Mouse (Mus musculus) CH12.LX (cell line): ENCODE results near the gene Oit3. TPM values are rescaled to one million over a fixed set of nuclear protein-coding genes. Genes with fewer than 3 reads are reported as not detected.

ENCODE experiments used
- DNase-seq: peaks from one replicate; pipeline ENCODE4 v3.0.0-alpha.2; 2013; ENCODE audit errors: extremely low read depth
- H3K27ac ChIP-seq: 2 replicates; pipeline ENCODE4 v1.5.1; 2012; ENCODE audit warnings: low read depth, mild to moderate bottlenecking, control low read depth, moderate library complexity; ENCODE audit not compliant: insufficient read depth
- H3K27me3 ChIP-seq: replicated peaks from 2 replicates; pipeline ENCODE3; 2012; ENCODE audit warnings: inconsistent platforms
- H3K36me3 ChIP-seq, 2 experiments: replicated peaks in 1 of 2; 2 replicates each; pipeline versions ENCODE3 to v1.6.1; 2012; ENCODE audit warnings: inconsistent platforms in 1 of 2, low read length in 1 of 2, mild to moderate bottlenecking in 1 of 2, mixed read lengths in 1 of 2, moderate library complexity in 1 of 2; ENCODE audit not compliant: control insufficient read depth in 1 of 2, insufficient read depth in 1 of 2
- H3K4me1 ChIP-seq, 2 experiments: 2 replicates each; pipeline ENCODE4 v1.6.1; 2012; ENCODE audit warnings: inconsistent platforms in 1 of 2, moderate library complexity in 1 of 2; ENCODE audit not compliant: insufficient read depth in 2 of 2, control insufficient read depth in 1 of 2
- H3K4me2 ChIP-seq: 2 replicates; pipeline ENCODE4 v1.6.1; 2012; ENCODE audit warnings: low read depth, mild to moderate bottlenecking, control low read depth; ENCODE audit not compliant: poor library complexity, insufficient read depth, severe bottlenecking
- H3K4me3 ChIP-seq, 3 experiments: fragments of 150-350 bp in 1 of 3; sonication (generic) in 1 of 3; replicated peaks in 1 of 3; 2 replicates each; pipeline versions ENCODE3 to v1.5.1; 2011 to 2012; ENCODE audit warnings: low read depth in 2 of 3, low read length in 2 of 3, mild to moderate bottlenecking in 2 of 3, moderate library complexity in 2 of 3, control low read depth in 1 of 3, improper control_type of control experiment in 1 of 3, inconsistent platforms in 1 of 3, mixed read lengths in 1 of 3; ENCODE audit not compliant: poor library complexity in 1 of 3
- H3K79me2 ChIP-seq: replicated peaks from 2 replicates; pipeline ENCODE4 v1.6.1; 2012; ENCODE audit warnings: mild to moderate bottlenecking, moderate library complexity; ENCODE audit not compliant: control insufficient read depth, poor library complexity, insufficient read depth, severe bottlenecking; ENCODE audit errors: extremely low read depth
- H3K9ac ChIP-seq: 2 replicates; pipeline ENCODE4 v1.6.1; 2012; ENCODE audit warnings: low read depth, mild to moderate bottlenecking, control low read depth, moderate library complexity; ENCODE audit not compliant: insufficient read depth
- H3K9me3 ChIP-seq: replicated peaks from 2 replicates; pipeline ENCODE3; 2012; ENCODE audit warnings: low read length, inconsistent platforms, mixed read lengths
- BHLHE40 ChIP-seq: IDR thresholded peaks from 2 replicates; pipeline ENCODE4 v1.6.1; 2011; ENCODE audit warnings: mild to moderate bottlenecking, low read depth, low read length, improper control_type of control experiment
- CHD2 ChIP-seq: IDR thresholded peaks from 2 replicates; pipeline ENCODE4 v1.6.1; 2011; ENCODE audit warnings: low read length, improper control_type of control experiment
- E2F4 ChIP-seq: IDR thresholded peaks from 2 replicates; pipeline ENCODE4 v1.6.1; 2011; ENCODE audit warnings: low read depth, low read length, improper control_type of control experiment; ENCODE audit not compliant: insufficient replicate concordance
- GABPA ChIP-seq: IDR thresholded peaks from 2 replicates; pipeline ENCODE4 v1.6.1; 2012; ENCODE audit warnings: low read depth, low read length, improper control_type of control experiment, inconsistent platforms; ENCODE audit not compliant: insufficient replicate concordance
- IRF4 ChIP-seq: IDR thresholded peaks from 2 replicates; pipeline ENCODE4 v1.6.1; 2014; ENCODE audit warnings: low read depth, mild to moderate bottlenecking, inconsistent platforms, low read length, improper control_type of control experiment
- JUN ChIP-seq: IDR thresholded peaks from 2 replicates; pipeline ENCODE4 v1.6.1; 2011; ENCODE audit warnings: low read depth, mild to moderate bottlenecking, low read length, improper control_type of control experiment, moderate library complexity; ENCODE audit not compliant: insufficient read depth
- KAT2A ChIP-seq: IDR thresholded peaks from 2 replicates; pipeline ENCODE4 v1.6.1; 2012; ENCODE audit warnings: low read length, improper control_type of control experiment, inconsistent platforms; ENCODE audit not compliant: insufficient replicate concordance
- MAZ ChIP-seq: IDR thresholded peaks from 2 replicates; pipeline ENCODE4 v1.6.1; 2012; ENCODE audit warnings: low read depth, mild to moderate bottlenecking, inconsistent platforms, low read length, improper control_type of control experiment, moderate library complexity
- MEF2A ChIP-seq: IDR thresholded peaks from 2 replicates; pipeline ENCODE4 v1.6.1; 2014; ENCODE audit warnings: low read depth, mild to moderate bottlenecking, inconsistent platforms, low read length, improper control_type of control experiment, borderline replicate concordance
- MXI1 ChIP-seq: IDR thresholded peaks from 2 replicates; pipeline ENCODE4 v1.6.1; 2011; ENCODE audit warnings: mild to moderate bottlenecking, low read depth, low read length, improper control_type of control experiment
- PAX5 ChIP-seq: IDR thresholded peaks from 2 replicates; pipeline ENCODE4 v1.6.1; 2012; ENCODE audit warnings: low read length, inconsistent platforms, mixed read lengths
- POLR2AphosphoS2 ChIP-seq: IDR thresholded peaks from 2 replicates; pipeline ENCODE4 v1.6.1; 2011; ENCODE audit warnings: low read depth, low read length, improper control_type of control experiment
- RAD21 ChIP-seq: IDR thresholded peaks from 2 replicates; pipeline ENCODE4 v1.6.1; 2011; ENCODE audit warnings: low read depth, mild to moderate bottlenecking, low read length, improper control_type of control experiment, moderate library complexity
- SMC3 ChIP-seq: IDR thresholded peaks from 2 replicates; pipeline ENCODE4 v1.6.1; 2011; ENCODE audit warnings: low read depth, low read length, improper control_type of control experiment
- TBP ChIP-seq: conservative IDR thresholded peaks from 2 replicates; pipeline ENCODE4 v1.6.1; 2011; ENCODE audit warnings: low read depth, low read length, improper control_type of control experiment
- TCF12 ChIP-seq: IDR thresholded peaks from 2 replicates; pipeline ENCODE4 v1.6.1; 2014; ENCODE audit warnings: low read depth, mild to moderate bottlenecking, inconsistent platforms, low read length, improper control_type of control experiment
- USF2 ChIP-seq: conservative IDR thresholded peaks from 2 replicates; pipeline ENCODE4 v1.6.1; 2011; ENCODE audit warnings: low read depth, low read length, improper control_type of control experiment
- ZNF384 ChIP-seq: IDR thresholded peaks from 2 replicates; pipeline ENCODE4 v1.6.1; 2012; ENCODE audit warnings: low read depth, low read length, improper control_type of control experiment, inconsistent platforms
- dilution Hi-C: fragments of 300-500 bp; cut with MboI; formaldehyde crosslinking; loops from 2 replicates; pipeline ENCODE4 v1.14.3; 2020; ENCODE audit warnings: low sequenced_read_pairs; ENCODE audit not compliant: extremely low pct_unique_long_range_greater_than_20kb, extremely low pct_ligation_motif_present
- in situ Hi-C: fragments of 300-500 bp; cut with MboI; formaldehyde crosslinking; loops from 3 replicates; pipeline ENCODE4 v1.14.3; 2019; ENCODE audit warnings: low sequenced_read_pairs, low pct_ligation_motif_present, low pct_unique_long_range_greater_than_20kb, mixed read lengths
- polyA plus RNA-seq: library from polyadenylated mRNA; unstranded; fragments of >175 nt; gene quantifications from 2 replicates; pipeline ENCODE4 v1.2.1, GENCODE M21; 2012; ENCODE audit warnings: low read depth; ENCODE audit not compliant: insufficient read length
- total RNA-seq, 2 experiments: library from RNA; depleted of rRNA; stranded (reverse); fragments of 300-350 nt in 1 of 2; fragments of >200 nt in 1 of 2; gene quantifications; 2 replicates each; pipeline ENCODE4 v1.2.3; 2012 to 2014

Gene Oit3
- total and polyA plus RNA-seq, 3 experiments = 4.5 to 7.5 (median 7.1) TPM

GRCm38 (mm10) chr10:59430701-59431218 is 10.8 kb downstream of the Oit3 start (continued):
- peak; percentile 80 for TF ChIP-seq IRF4
- no peak for TF ChIP-seq KAT2A
- peak; percentile 97 for TF ChIP-seq MEF2A
- peak; percentile 14; the same call in 1 of the 2 replicates for TF ChIP-seq CHD2
- TF ChIP-seq TBP = 0 out of 2 replicates have a peak, but pooled peaks have one; percentile 41
- TF ChIP-seq MXI1 = no peak
- no peak for TF ChIP-seq PAX5
- TF ChIP-seq TCF12 = 0 out of 2 replicates have a peak, but pooled peaks have one; percentile 38
- TF ChIP-seq RAD21 = no peak
- TF ChIP-seq JUN = peak; percentile 74
- TF ChIP-seq GABPA = no peak
- TF ChIP-seq E2F4 = no peak

DNA sequence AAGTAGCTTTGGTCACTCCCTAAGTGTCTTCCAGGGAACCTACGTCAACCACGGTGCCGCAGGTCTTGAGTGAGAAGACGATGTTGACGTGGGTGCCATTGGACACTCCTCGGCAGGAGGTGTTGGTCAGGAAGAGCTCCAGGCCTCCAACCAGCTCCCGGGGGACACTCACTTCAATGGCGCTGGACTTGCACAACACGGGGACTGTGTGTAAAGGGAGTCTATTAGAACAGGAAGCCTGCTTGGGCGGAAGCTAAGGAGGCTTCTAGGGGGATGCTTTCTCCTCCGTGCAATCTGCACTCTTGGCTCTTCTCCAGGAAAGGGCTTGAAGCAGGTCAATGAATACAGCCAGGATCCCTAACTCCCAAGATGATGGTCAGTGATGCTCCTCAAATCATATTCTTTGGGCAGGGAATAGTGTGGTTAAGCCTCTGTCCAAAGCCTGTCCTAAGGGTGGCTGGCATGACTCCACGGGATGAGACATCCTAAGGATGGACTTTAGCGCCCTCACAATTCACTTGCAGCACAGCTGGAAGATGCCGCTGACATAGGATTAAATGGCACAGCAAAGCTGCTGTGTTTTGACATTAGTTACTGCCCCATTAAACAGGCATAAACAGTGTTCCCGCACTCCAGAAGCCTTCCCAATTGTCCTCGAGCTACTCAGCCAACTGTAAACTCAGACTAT is 12.0 kb downstream of the Oit3 start:
- H3K4me1 ChIP-seq = peaks cover 11 to 34% of the 10 kb centered on the region in 2 experiments
- no peak overlapping the region for H3K27ac ChIP-seq
- no peaks in the 10 kb centered on the region for H3K79me2 ChIP-seq
- no peak for TF ChIP-seq ZNF384
- TF ChIP-seq BHLHE40 = no peak
- TF ChIP-seq POLR2AphosphoS2 = no peak
- TF ChIP-seq TCF12 = no peak
- no peak for TF ChIP-seq RAD21
- no peak for TF ChIP-seq CHD2
- TF ChIP-seq SMC3 = no peak
- no peak for TF ChIP-seq GABPA
- no peak for TF ChIP-seq MAZ
- no peak for TF ChIP-seq USF2
- TF ChIP-seq MEF2A = no peak
- no peaks in the 10 kb centered on the region for H3K9me3 ChIP-seq
- in situ Hi-C loops (no loop called here), dilution Hi-C loops (no loop called here)
- H3K4me2 ChIP-seq = no peak overlapping the region
- H3K36me3 ChIP-seq = peaks cover 0 to 14% of the 10 kb centered on the region in 2 experiments
- no peak for DNase-seq
- no peak overlapping the region for H3K9ac ChIP-seq
- H3K27me3 ChIP-seq = no peaks in the 10 kb centered on the region
- no peak overlapping the region for H3K4me3 ChIP-seq
